Mouse (Mus musculus) T-helper 2 cell (primary cell): ENCODE measurements at regions not wholly inside any gene's neighbourhood (a gene's known extent, or its start where the extent isn't known, plus 50 kb on each side); places are given as distances from the start of the nearest gene placed in this dataset.

Experiments
- in situ Hi-C: fragments of 300-600 bp; cut with MboI, MseI; formaldehyde crosslinking; loops from one replicate; pipeline ENCODE4 v1.15.1; 2025; ENCODE audit warnings: high pct_unique_total_duplicates

GRCm38 (mm10) chr4:127640251-127641085 is 282.5 kb upstream of the Gjb5 start:
- in situ Hi-C loops = no loop called here

GRCm38 (mm10) chr4:127639765-127640164 is 281.8 kb upstream of the Gjb5 start:
- in situ Hi-C loops = no loop called here

- in situ Hi-C loops = no loop called here
Observed at GRCm38 (mm10) chr4:127636934-127637333, 279.0 kb upstream of the Gjb5 start.

- in situ Hi-C loops = no loop called here
Observed at GRCm38 (mm10) chr4:127635262-127635661, 277.3 kb upstream of the Gjb5 start.

GRCm38 (mm10) chr4:127619870-127620269 is 261.9 kb upstream of the Gjb5 start:
- in situ Hi-C loops = no loop called here

GRCm38 (mm10) chr4:127612761-127613160 is 254.8 kb upstream of the Gjb5 start:
- in situ Hi-C loops = no loop called here

GRCm38 (mm10) chr4:127600919-127601318 is 242.9 kb upstream of the Gjb5 start:
- in situ Hi-C loops = no loop called here

- in situ Hi-C loops = no loop called here
Observed at GRCm38 (mm10) chr4:127598610-127599009, 240.6 kb upstream of the Gjb5 start.

- in situ Hi-C loops = no loop called here
Observed at GRCm38 (mm10) chr4:127594081-127594480, 236.1 kb upstream of the Gjb5 start.

- in situ Hi-C loops = no loop called here
Observed at GRCm38 (mm10) chr4:127591540-127591939, 233.6 kb upstream of the Gjb5 start.

- in situ Hi-C loops = no loop called here
Observed at GRCm38 (mm10) chr4:127586822-127587221, 228.8 kb upstream of the Gjb5 start.

GRCm38 (mm10) chr4:127576521-127576920 is 218.5 kb upstream of the Gjb5 start:
- in situ Hi-C loops = no loop called here

- in situ Hi-C loops = no loop called here
Observed at GRCm38 (mm10) chr4:127562602-127563001, 204.6 kb upstream of the Gjb5 start.

- in situ Hi-C loops = no loop called here
Observed at GRCm38 (mm10) chr4:127558572-127558971, 200.6 kb upstream of the Gjb5 start.

- in situ Hi-C loops = no loop called here
Observed at GRCm38 (mm10) chr4:127552456-127553225, 194.7 kb upstream of the Gjb5 start.

- in situ Hi-C loops = loop anchor here (10.0 kb wide), 1 partner anchor 365 kb away; no protein-coding TSS in a partner anchor
Observed at GRCm38 (mm10) chr4:127549581-127549980, 191.6 kb upstream of the Gjb5 start.

GRCm38 (mm10) chr4:127549018-127549417 is 191.0 kb upstream of the Gjb5 start:
- in situ Hi-C loops = loop anchor here (10.0 kb wide), 1 partner anchor 366 kb away; no protein-coding TSS in a partner anchor

- in situ Hi-C loops = loop anchor here (10.0 kb wide), 1 partner anchor 370 kb away; no protein-coding TSS in a partner anchor
Observed at GRCm38 (mm10) chr4:127545106-127545505, 187.1 kb upstream of the Gjb5 start.

- in situ Hi-C loops = loop anchor here (10.0 kb wide), 1 partner anchor 372 kb away; no protein-coding TSS in a partner anchor
Observed at GRCm38 (mm10) chr4:127543276-127543675, 185.3 kb upstream of the Gjb5 start.

GRCm38 (mm10) chr4:127542771-127543170 is 184.8 kb upstream of the Gjb5 start:
- in situ Hi-C loops = loop anchor here (10.0 kb wide), 1 partner anchor 372 kb away; no protein-coding TSS in a partner anchor

GRCm38 (mm10) chr4:127536952-127537351 is 179.0 kb upstream of the Gjb5 start:
- in situ Hi-C loops = no loop called here

- in situ Hi-C loops = no loop called here
Observed at GRCm38 (mm10) chr4:127535630-127536029, 177.6 kb upstream of the Gjb5 start.
